Mouse (Mus musculus) mature B cell (primary cell): ENCODE measurements around the gene Col5a1.

ENCODE experiments used
- in situ Hi-C: fragments of 300-500 bp; cut with MboI; formaldehyde crosslinking; loops from 2 replicates; pipeline ENCODE4 v1.14.3; 2019

The Col5a1 gene

GRCm38 (mm10) chr2:27886148-27886551, at the start of gene Col5a1:
Col5a1 (plus strand) TSS chr2:27886425.
- in situ Hi-C loops = no loop called here

- in situ Hi-C loops = no loop called here
Measured at GRCm38 (mm10) chr2:27838112-27838511, 48.1 kb upstream of the Col5a1 start.

GRCm38 (mm10) chr2:27840890-27841289, 45.3 kb upstream of the Col5a1 start:
- in situ Hi-C loops = no loop called here

GRCm38 (mm10) chr2:27842893-27843292, 43.3 kb upstream of the Col5a1 start:
- in situ Hi-C loops = no loop called here

GRCm38 (mm10) chr2:27844885-27845284, 41.3 kb upstream of the Col5a1 start:
- in situ Hi-C loops = no loop called here

GRCm38 (mm10) chr2:27847001-27847400, 39.2 kb upstream of the Col5a1 start:
- in situ Hi-C loops = no loop called here

- in situ Hi-C loops = no loop called here
Measured at GRCm38 (mm10) chr2:27847851-27848435, 38.3 kb upstream of the Col5a1 start.

GRCm38 (mm10) chr2:27848466-27848865, 37.8 kb upstream of the Col5a1 start:
- in situ Hi-C loops = no loop called here

GRCm38 (mm10) chr2:27858348-27858903, 27.8 kb upstream of the Col5a1 start:
- in situ Hi-C loops = no loop called here

- in situ Hi-C loops = no loop called here
Measured at GRCm38 (mm10) chr2:27861576-27862238, 24.5 kb upstream of the Col5a1 start.

GRCm38 (mm10) chr2:27864491-27865365, 21.5 kb upstream of the Col5a1 start:
- in situ Hi-C loops = no loop called here

- in situ Hi-C loops = no loop called here
Measured at GRCm38 (mm10) chr2:27870586-27870985, 15.6 kb upstream of the Col5a1 start.

- in situ Hi-C loops = no loop called here
Measured at GRCm38 (mm10) chr2:27871056-27871455, 15.2 kb upstream of the Col5a1 start.

GRCm38 (mm10) chr2:27872276-27872675, 13.9 kb upstream of the Col5a1 start:
- in situ Hi-C loops = no loop called here

GRCm38 (mm10) chr2:27873030-27873429, 13.2 kb upstream of the Col5a1 start:
- in situ Hi-C loops = no loop called here

- in situ Hi-C loops = no loop called here
Measured at GRCm38 (mm10) chr2:27874596-27874995, 11.6 kb upstream of the Col5a1 start.

GRCm38 (mm10) chr2:27875231-27875630, 11.0 kb upstream of the Col5a1 start:
- in situ Hi-C loops = no loop called here

- in situ Hi-C loops = no loop called here
Measured at GRCm38 (mm10) chr2:27875786-27876185, 10.4 kb upstream of the Col5a1 start.

- in situ Hi-C loops = no loop called here
Measured at GRCm38 (mm10) chr2:27876724-27877504, 9.3 kb upstream of the Col5a1 start.

- in situ Hi-C loops = no loop called here
Measured at GRCm38 (mm10) chr2:27878066-27878465, 8.2 kb upstream of the Col5a1 start.

- in situ Hi-C loops = no loop called here
Measured at GRCm38 (mm10) chr2:27883276-27883675, 2.9 kb upstream of the Col5a1 start.
